Mouse (Mus musculus): ENCODE results near the gene Nme7. TPM values are rescaled to one million over a fixed set of nuclear protein-coding genes. Genes with fewer than 3 reads are reported as not detected.

Nme7 gene
- polyA plus RNA-seq, 1 experiment from 2014 or later: 42.1 TPM

Other genes with a start within 250 kb of the Nme7 start
- gene Sell, start 242.1 kb upstream of the Nme7 start, polyA plus RNA-seq (2015; fragmentation: Nextera tagmentation; extraction: Ambion mirVana): 0.11 TPM in 1 of 2 replicates, not detected in the other
- gene Selp, start 188.9 kb upstream of the Nme7 start, polyA plus RNA-seq (2015; fragmentation: Nextera tagmentation; extraction: Ambion mirVana): not detected in 2 replicates
- 0.08 and 0.20 TPM in 2 replicates for gene F5, start 152.3 kb upstream of the Nme7 start, polyA plus RNA-seq (2015; fragmentation: Nextera tagmentation; extraction: Ambion mirVana)
- 7.2 and 7.7 TPM in 2 replicates for gene Slc19a2, start 55.1 kb upstream of the Nme7 start, polyA plus RNA-seq (2015; fragmentation: Nextera tagmentation; extraction: Ambion mirVana)
- 17.3 and 18.5 TPM in 2 replicates for gene Ccdc181, start 28.5 kb upstream of the Nme7 start, polyA plus RNA-seq (2015; fragmentation: Nextera tagmentation; extraction: Ambion mirVana)
- 29.9 and 30.0 TPM in 2 replicates for gene Blzf1, start 3.4 kb downstream of the Nme7 start, polyA plus RNA-seq (2015; fragmentation: Nextera tagmentation; extraction: Ambion mirVana)
- gene Atp1b1, start 154.2 kb downstream of the Nme7 start, polyA plus RNA-seq (2015; fragmentation: Nextera tagmentation; extraction: Ambion mirVana): 34.0 and 41.6 TPM in 2 replicates

All from forebrain, embryonic 13.5 days (tissue).